Mouse (Mus musculus) bone marrow, adult 2 months (tissue): ENCODE measurements at regions not wholly inside any gene's neighbourhood (a gene's known extent, or its start where the extent isn't known, plus 50 kb on each side); places are given as distances from the start of the nearest gene placed in this dataset.

Experiments
- H3K27ac ChIP-seq: fragments of 200-500 bp; 2 replicates; pipeline ENCODE4 v1.5.1; 2012; ENCODE audit warnings: low read depth, mild to moderate bottlenecking, control low read depth, inconsistent platforms, low read length; ENCODE audit not compliant: control insufficient read depth, poor library complexity, insufficient read depth
- H3K4me1 ChIP-seq: fragments of 200-500 bp; 2 replicates; pipeline ENCODE4 v1.6.1; 2011; ENCODE audit warnings: low read length; ENCODE audit not compliant: control insufficient read depth, insufficient read depth
- H3K4me3 ChIP-seq: fragments of 200-500 bp; replicated peaks from 2 replicates; pipeline ENCODE3; 2011; ENCODE audit warnings: mild to moderate bottlenecking, low read depth, low read length, control low read depth; ENCODE audit not compliant: control insufficient read depth
- CTCF ChIP-seq: fragments of 200-500 bp; IDR thresholded peaks from 2 replicates; pipeline ENCODE4 v1.5.1; 2011; ENCODE audit warnings: low read length, control low read depth; ENCODE audit not compliant: control insufficient read depth, insufficient read depth
- POLR2A ChIP-seq: fragments of 200-500 bp; IDR thresholded peaks from 2 replicates; pipeline ENCODE4 v1.6.1; 2011; ENCODE audit warnings: low read depth, mild to moderate bottlenecking, control low read depth, low read length, borderline replicate concordance; ENCODE audit not compliant: control insufficient read depth
- WGBS: fragments of 180-500 bp; shearing (Covaris S2); methylation state at CpG from one replicate; pipeline ENCODE4 v1.1.7; 2018; 5-methylcytosine and 5-hydroxymethylcytosine counted together

DNA sequence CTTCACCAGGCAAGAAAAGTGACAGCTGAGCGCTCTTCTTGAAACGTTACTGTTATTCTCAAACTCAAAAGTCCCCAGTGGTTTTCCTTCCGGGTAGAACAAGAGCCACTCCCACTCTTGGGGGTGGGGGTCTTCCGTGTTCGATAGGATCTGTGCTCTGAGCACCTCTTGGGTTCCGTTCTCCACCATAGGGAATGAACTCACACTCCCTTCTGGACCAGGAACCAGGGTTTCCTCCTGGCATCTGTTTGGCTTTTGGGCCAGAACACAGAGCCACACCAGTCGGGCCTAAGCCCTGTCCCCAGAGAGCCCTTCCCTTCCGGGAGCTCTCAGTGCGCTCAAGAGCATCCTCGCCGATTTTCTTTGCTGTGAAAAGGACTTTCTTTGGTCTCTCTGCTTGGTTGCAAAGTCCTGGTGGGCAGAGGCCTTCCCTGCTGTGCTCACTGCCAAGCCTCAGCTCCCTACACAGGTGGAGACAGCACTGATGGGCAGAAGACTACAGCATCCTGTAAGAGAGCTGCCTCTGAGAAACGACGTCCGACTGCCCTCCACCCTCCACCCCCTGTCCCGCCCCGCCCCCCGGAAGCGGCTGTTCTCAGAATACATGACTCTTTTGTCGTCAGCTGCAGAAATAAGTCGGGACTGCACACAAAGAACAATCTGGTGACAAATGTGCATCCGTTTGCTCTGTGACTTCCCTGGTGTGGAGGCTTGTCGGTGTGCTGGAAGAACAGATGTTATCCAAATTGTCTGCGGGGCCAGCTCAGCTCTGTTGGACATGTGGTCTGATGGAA is 90.9 kb upstream of the Lef1 start:
- Histone ChIP-seq H3K4me3 (peak overlapping the region; percentile 62), H3K27ac (peak overlapping the region; percentile 89), H3K4me1 (no peaks in the 10 kb centered on the region; the same call in 1 of the 2 replicates)
- WGBS, result 12% methylated on average over 23 of the region's 23 CpGs
- peak; percentile 22; the same call in 1 of the 2 replicates for TF ChIP-seq POLR2A
- no peak for TF ChIP-seq CTCF

DNA sequence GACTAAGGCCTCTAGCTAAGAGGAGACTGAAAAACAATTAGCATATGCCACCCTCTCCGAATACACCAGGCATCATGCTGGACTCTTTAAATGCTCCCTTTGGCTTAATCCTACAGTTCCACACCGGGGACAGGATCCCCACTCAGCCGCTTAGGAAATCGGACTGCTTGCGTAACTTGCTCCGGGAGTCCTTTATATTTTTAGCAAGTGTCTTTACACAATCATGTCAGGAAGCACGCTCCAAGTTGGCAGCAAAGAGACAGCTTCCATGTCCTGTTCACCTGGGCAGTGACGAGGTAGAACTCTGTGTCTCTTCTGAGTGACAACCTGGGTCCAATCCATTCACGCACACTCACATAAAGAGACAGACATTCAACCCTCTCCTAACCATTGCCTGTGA is 92.4 kb upstream of the Lef1 start:
- TF ChIP-seq CTCF (no peak), POLR2A (no peak)
- Histone ChIP-seq H3K4me3 (no peak overlapping the region), H3K27ac (no peak overlapping the region), H3K4me1 (no peaks in the 10 kb centered on the region; the same call in 1 of the 2 replicates)
- WGBS, result 58% methylated on average over 9 of the region's 9 CpGs

DNA sequence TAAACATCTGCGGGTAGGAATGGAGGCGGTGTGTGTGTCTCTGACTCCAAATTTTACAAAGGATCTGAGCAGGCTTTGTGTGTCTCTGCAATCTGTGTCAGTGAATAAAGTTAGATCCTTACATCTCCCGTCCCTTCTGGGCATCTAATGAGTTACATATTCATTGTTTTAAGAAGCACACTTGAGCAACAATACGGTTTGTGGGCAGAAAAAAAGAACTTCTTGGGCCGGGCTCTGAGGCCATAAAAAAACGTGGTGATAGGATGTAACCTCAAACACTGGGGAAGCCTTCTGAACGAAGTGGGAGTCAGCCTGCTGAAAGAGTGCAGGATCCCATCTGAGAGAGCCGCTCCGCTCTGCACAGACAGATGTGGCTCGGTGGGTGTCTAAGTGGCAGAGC is 94.2 kb upstream of the Lef1 start:
- 39% methylated on average over 10 of the region's 10 CpGs for WGBS
- H3K4me1 ChIP-seq, result no peaks in the 10 kb centered on the region; the same call in 1 of the 2 replicates
- TF ChIP-seq POLR2A, result no peak
- TF ChIP-seq CTCF, result no peak

DNA sequence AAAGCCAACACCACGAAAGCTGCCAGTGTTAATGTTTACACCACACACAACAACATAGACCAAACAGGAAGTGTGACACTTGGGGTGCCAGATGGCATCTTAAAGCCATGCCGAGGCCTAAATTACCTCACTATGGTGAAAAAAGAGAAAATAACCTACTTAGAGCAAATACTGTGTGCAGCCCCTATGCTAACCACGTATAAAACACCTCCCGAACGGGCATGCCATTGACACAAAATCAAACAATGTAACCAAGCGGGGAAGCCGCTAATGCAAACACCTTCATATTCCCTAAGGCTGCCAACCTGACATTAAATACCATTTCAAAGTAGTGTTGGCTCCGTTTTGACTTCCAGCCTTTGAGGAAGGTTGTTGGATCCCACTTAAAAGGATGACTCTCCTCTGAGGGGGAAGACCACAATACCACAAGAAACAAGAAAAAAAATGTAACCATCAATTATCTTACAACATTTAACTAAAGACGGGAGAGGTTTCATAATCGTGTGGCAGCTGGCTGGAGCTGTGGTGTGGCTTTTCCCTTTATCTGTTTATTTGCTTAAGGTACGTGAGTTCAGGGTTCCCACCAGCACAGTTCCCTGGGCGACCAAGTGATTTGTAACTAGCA is 96.1 kb upstream of the Lef1 start:
- WGBS, result 18% methylated on average over 12 of the region's 12 CpGs
- H3K4me1 ChIP-seq, result no peaks in the 10 kb centered on the region; the same call in 1 of the 2 replicates
- no peak overlapping the region for H3K27ac ChIP-seq
- TF ChIP-seq CTCF (no peak), POLR2A (no peak)
- H3K4me3 ChIP-seq, result no peak overlapping the region

More for the DNA sequence above, 94.2 kb upstream of the Lef1 start:
- Histone ChIP-seq H3K4me3 (no peak overlapping the region), H3K27ac (no peak overlapping the region)

DNA sequence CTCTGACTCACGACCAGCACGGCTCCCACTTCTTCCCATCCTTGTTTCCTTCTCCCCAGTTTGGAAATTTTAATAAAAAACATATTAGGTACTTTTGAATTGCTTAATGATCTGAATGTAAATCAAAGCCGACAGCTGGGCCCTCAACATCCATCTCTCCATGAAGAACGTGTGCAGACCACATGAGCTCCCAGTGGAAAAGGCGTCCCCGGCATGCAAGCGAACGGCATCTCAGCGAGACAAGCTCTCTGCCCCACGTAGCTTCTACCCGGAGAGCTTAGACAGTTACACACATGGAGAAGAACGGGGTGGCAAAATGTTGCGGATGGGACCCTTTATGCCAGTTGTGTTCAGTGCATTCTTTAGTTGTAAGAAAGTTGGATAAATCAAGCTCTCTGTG is 109.6 kb upstream of the Lef1 start:
- H3K27ac ChIP-seq, result no peak overlapping the region
- no peak overlapping the region for H3K4me3 ChIP-seq
- no peak for TF ChIP-seq POLR2A
- no peak for TF ChIP-seq CTCF
- H3K4me1 ChIP-seq, result no peaks in the 10 kb centered on the region
- 89% methylated on average over 13 of the region's 13 CpGs for WGBS

DNA sequence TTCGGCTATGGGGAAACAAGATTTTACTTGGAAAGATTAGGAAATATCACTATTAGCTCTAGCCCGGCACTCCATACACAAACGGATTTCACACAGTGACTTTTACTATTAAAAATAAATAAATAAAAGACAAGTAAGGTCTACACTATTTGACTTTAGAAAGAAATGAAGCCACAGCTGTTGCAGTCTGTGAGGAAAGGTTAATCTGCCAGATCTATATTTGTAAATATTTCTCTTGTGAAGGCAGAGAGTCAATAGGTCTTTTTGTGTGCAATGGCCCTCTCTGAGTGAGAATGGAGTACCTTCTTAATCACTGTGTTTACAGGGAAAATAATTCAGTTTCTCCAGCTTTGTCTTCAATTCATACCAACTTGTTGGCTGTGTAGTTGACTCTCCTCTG is 110.0 kb upstream of the Lef1 start:
- WGBS, result 70% methylated on average over 3 of the region's 3 CpGs
- Histone ChIP-seq H3K27ac (no peak overlapping the region), H3K4me1 (no peaks in the 10 kb centered on the region), H3K4me3 (no peak overlapping the region)
- no peak for TF ChIP-seq POLR2A
- no peak for TF ChIP-seq CTCF

DNA sequence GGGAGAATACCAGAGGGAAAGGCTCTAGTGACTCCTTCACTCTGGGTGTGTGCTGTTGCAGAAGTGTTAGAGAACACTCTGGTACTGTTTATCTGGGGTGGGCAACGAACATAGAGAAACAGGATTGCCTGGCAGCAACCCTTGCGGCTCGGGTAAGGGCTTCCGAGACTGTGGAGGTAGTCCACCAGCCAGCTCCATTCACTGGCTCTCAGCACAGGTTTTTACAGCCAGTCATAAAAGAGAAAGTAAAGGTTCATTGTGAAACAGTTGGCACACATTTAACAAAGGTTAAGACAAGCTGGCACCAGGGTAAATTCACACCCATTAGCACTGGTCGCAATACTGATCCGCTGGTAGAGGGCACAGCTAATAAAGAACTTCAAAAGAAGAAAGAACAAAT is 110.5 kb upstream of the Lef1 start:
- 83% methylated on average over 6 of the region's 6 CpGs for WGBS
- Histone ChIP-seq H3K4me1 (no peaks in the 10 kb centered on the region), H3K27ac (no peak overlapping the region), H3K4me3 (no peak overlapping the region)
- TF ChIP-seq POLR2A (no peak), CTCF (no peak)

DNA sequence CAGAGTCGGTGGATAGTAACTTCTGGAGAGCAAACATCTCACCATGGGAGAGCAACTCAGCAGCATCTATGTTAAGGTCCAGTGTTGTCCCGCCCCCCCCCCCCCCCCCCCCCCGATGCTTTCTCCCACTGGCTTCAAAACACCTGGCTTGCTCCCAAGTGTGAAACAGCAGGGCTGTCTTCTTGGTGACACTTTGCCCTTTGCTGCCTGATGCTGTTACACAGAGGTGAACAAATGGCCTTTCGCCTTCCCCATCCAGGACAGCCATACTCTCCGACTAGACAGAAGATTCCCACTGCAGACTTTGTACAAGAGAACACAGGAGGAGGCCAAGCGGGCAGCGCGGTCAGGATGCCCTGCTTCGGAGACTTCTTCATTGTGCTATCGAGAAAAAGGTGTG is 111.8 kb upstream of the Lef1 start:
- Histone ChIP-seq H3K4me3 (no peak overlapping the region), H3K4me1 (no peaks in the 10 kb centered on the region), H3K27ac (no peak overlapping the region)
- 64% methylated on average over 10 of the region's 10 CpGs for WGBS
- TF ChIP-seq POLR2A (no peak), CTCF (no peak)
